Mouse (Mus musculus) stomach, embryonic 15.5 days (tissue): ENCODE results near the gene D930048N14Rik. TPM values are rescaled to one million over a fixed set of nuclear protein-coding genes. Genes with fewer than 3 reads are reported as not detected.
"Not testable (repeated sequence)": the region's sequence is repeated elsewhere in the genome, so short reads cannot be mapped to it uniquely, and the experiment has no call there.

ENCODE experiments used
- ATAC-seq: fragments of 200-750 bp; cut with Nextera tagmentation; 2 replicates; pipeline ENCODE4 v1.8.0; 2017; ENCODE audit warnings: low read depth, moderate number of reproducible peaks, moderate TSS enrichment; ENCODE audit not compliant: insufficient read depth, low FRiP score
- H3K27ac ChIP-seq: fragments of 300-500 bp; sonication (generic); 2 replicates; pipeline ENCODE4 v1.5.1; 2015; ENCODE audit warnings: mild to moderate bottlenecking, inconsistent platforms
- H3K27me3 ChIP-seq: fragments of 300-500 bp; sonication (generic); replicated peaks from 2 replicates; pipeline ENCODE4 v1.6.1; 2015; ENCODE audit warnings: inconsistent platforms
- H3K36me3 ChIP-seq: fragments of 300-500 bp; sonication (generic); 2 replicates; pipeline ENCODE4 v1.6.1; 2015; ENCODE audit warnings: inconsistent platforms
- H3K4me1 ChIP-seq: fragments of 300-500 bp; sonication (generic); 2 replicates; pipeline ENCODE4 v1.6.1; 2015; ENCODE audit warnings: inconsistent platforms
- H3K4me2 ChIP-seq: fragments of 300-500 bp; sonication (generic); 2 replicates; pipeline ENCODE4 v1.6.1; 2015; ENCODE audit warnings: mild to moderate bottlenecking, inconsistent platforms
- H3K4me3 ChIP-seq: fragments of 300-500 bp; sonication (generic); replicated peaks from 2 replicates; pipeline ENCODE4 v1.5.1; 2015; ENCODE audit warnings: inconsistent platforms
- H3K9ac ChIP-seq: fragments of 300-500 bp; sonication (generic); 2 replicates; pipeline ENCODE4 v1.6.1; 2015; ENCODE audit warnings: inconsistent platforms
- H3K9me3 ChIP-seq: fragments of 300-500 bp; sonication (generic); 2 replicates; pipeline ENCODE4 v1.6.1; 2016; ENCODE audit warnings: inconsistent platforms
- WGBS: fragments of 180-500 bp; shearing (Covaris S2); methylation state at CpG from one replicate; pipeline ENCODE4 v1.1.7; 2015; 5-methylcytosine and 5-hydroxymethylcytosine counted together
- polyA plus RNA-seq: library from polyadenylated mRNA; unstranded; fragments of >200 nt; fragmentation: Nextera tagmentation; extraction: Ambion mirVana; gene quantifications from 2 replicates; pipeline ENCODE4 v1.2.1, GENCODE M21; 2015

Gene D930048N14Rik
- polyA plus RNA-seq, result 3.6 and 4.3 TPM in 2 replicates

- WGBS, result 1% methylated on average over 67 of the region's 70 CpGs
- no peaks in the 10 kb centered on the region for H3K9me3 ChIP-seq
- peak; percentile 82 for ATAC-seq
Observed at GRCm38 (mm10) chr11:51650691-51651515, at the start of gene D930048N14Rik, which contains the start of gene N4bp3. Gene D930048N14Rik (plus strand): TSS chr11:51650954. Gene N4bp3 (minus strand): TSS chr11:51650842.

GRCm38 (mm10) chr11:51602253-51602652 lies 48.5 kb upstream of the D930048N14Rik start:
- 88% methylated on average over 3 of the region's 3 CpGs for WGBS
- Histone ChIP-seq H3K9me3 (no peaks in the 10 kb centered on the region), H3K27ac (no peak overlapping the region), H3K27me3 (no peaks in the 10 kb centered on the region), H3K9ac (no peak overlapping the region), H3K36me3 (peaks cover 75% of the 10 kb centered on the region), H3K4me2 (no peak overlapping the region), H3K4me1 (peaks cover 34% of the 10 kb centered on the region), H3K4me3 (no peak overlapping the region)
- ATAC-seq, result no peak

More at GRCm38 (mm10) chr11:51650691-51651515, at the start of gene D930048N14Rik, which contains the start of gene N4bp3:
- Histone ChIP-seq H3K4me1 (peaks cover 24% of the 10 kb centered on the region), H3K9ac (peak within 1 kb of the TSS; percentile 60), H3K36me3 (no peaks in the 10 kb centered on the region), H3K4me3 (peak within 1 kb of the TSS; percentile 78), H3K27me3 (no peaks in the 10 kb centered on the region), H3K27ac (peak within 1 kb of the TSS; percentile 91), H3K4me2 (peak within 1 kb of the TSS; percentile 97)

DNA sequence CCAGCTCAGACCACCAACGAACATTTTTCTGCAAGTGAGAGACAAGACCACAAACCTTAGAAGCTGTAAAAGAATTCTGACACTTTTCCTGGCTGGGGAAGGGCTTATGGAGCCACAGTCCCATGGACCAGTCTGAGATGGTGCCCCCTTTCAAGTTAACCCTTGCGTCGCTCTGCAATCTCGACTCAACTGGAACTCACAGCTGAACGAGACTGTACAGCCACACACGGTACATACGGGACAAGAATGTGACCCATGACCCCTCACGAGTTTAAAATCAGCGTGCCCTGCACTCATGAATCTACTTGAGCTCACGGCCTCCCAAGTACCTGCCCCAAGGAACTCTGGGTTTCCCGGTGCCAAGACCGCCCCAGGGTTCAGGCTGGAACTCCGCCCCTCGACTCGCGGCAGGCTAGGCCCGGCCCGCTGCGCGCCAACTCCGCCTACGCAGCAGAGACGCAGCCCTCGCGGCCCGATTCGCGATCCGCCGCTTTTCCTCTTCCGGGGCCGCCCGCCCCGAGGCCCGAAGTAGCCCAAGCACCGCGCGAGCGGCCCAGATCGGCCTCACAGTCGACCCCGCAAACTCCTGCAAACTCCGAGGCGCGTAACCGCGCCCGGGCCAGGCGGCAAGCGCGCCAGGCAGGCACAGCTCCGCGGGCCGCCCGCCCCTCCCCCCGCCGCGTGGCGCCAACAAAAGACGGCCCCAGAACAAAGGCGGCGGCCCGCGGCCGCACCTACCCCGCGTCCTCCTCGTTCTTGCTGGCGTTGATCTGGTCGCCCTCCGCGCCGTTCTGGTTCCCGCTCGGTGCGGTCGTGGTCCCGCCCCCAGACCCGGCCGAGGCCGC lies 44.9 kb upstream of the D930048N14Rik start:
- no peaks in the 10 kb centered on the region for H3K9me3 ChIP-seq
- peak overlapping the region; percentile 95 for H3K27ac ChIP-seq
- H3K27me3 ChIP-seq, result no peaks in the 10 kb centered on the region
- H3K4me2 ChIP-seq, result peak overlapping the region; percentile 78
- H3K4me3 ChIP-seq, result peak overlapping the region; percentile 96
- peaks cover 39% of the 10 kb centered on the region for H3K36me3 ChIP-seq
- peaks cover 38% of the 10 kb centered on the region for H3K4me1 ChIP-seq
- WGBS, result under 1% methylated on average over 80 of the region's 81 CpGs
- peak overlapping the region; percentile 98 for H3K9ac ChIP-seq
- ATAC-seq, result peak; percentile 81

- peak within 1 kb of the TSS; percentile 78 for H3K4me2 ChIP-seq
- H3K9ac ChIP-seq, result peak within 1 kb of the TSS; percentile 98
- H3K4me3 ChIP-seq, result peak within 1 kb of the TSS; percentile 96
- peak within 1 kb of the TSS; percentile 95 for H3K27ac ChIP-seq
- peaks cover 32% of the 10 kb centered on the region for H3K36me3 ChIP-seq
- WGBS, result under 1% methylated on average over 89 of the region's 91 CpGs
- H3K4me1 ChIP-seq, result peaks cover 37% of the 10 kb centered on the region
- H3K9me3 ChIP-seq, result no peaks in the 10 kb centered on the region
- peak; percentile 91 for ATAC-seq
- no peaks in the 10 kb centered on the region for H3K27me3 ChIP-seq
Observed at GRCm38 (mm10) chr11:51606447-51607095, 44.2 kb upstream of the D930048N14Rik start, which contains the start of gene Hnrnpab. Gene Hnrnpab (minus strand): TSS chr11:51606847.

- Histone ChIP-seq H3K4me1 (peaks cover 30% of the 10 kb centered on the region), H3K4me2 (peak overlapping the region; percentile 70), H3K9ac (peak overlapping the region; percentile 53), H3K36me3 (peaks cover 25% of the 10 kb centered on the region), H3K4me3 (peak overlapping the region; percentile 96), H3K27me3 (no peaks in the 10 kb centered on the region), H3K27ac (peak overlapping the region; percentile 86), H3K9me3 (no peaks in the 10 kb centered on the region)
- WGBS, result 6% methylated on average over 15 of the region's 15 CpGs
- peak; percentile 23; the same call in 1 of the 2 replicates for ATAC-seq
Observed at GRCm38 (mm10) chr11:51607096-51607738, 43.5 kb upstream of the D930048N14Rik start.

DNA sequence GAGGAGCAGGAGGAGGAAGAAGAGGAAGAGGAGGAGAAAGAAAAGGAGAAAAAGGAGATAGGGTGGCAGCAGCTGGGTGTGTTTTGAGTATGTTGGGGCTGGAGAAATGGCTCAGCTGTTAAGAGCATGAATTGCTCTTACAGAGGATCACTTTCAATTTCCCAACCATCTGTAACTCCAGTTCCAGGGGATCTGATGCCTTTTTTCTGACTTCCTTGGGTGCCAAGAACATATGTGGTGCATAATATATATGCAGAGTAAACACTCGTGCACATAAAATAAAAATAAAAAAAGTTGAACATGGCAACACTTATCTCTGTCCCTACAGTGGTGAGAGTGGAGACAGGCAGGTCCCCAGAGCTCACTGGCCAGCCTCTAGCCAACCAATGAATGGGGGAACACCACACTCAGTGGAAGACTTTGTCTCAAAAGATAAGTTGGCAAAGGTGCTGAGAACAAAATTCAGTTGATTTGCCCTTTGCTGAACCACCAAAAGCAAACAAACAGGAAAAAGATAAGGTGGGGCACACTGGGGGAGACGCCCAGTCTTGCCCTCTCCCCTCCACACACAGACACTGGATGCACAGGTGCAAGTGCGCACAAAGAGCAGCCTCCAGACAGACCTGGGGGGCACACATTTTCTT lies 41.4 kb upstream of the D930048N14Rik start:
- Histone ChIP-seq H3K27me3 (no peaks in the 10 kb centered on the region), H3K9ac (no peak overlapping the region), H3K36me3 (peaks cover 8% of the 10 kb centered on the region), H3K4me2 (no peak overlapping the region), H3K27ac (no peak overlapping the region; the same call in 1 of the 2 replicates), H3K4me3 (no peak overlapping the region), H3K4me1 (peaks cover 15% of the 10 kb centered on the region), H3K9me3 (no peaks in the 10 kb centered on the region)
- WGBS, result 54% methylated on average over 3 of the region's 3 CpGs
- no peak for ATAC-seq

DNA sequence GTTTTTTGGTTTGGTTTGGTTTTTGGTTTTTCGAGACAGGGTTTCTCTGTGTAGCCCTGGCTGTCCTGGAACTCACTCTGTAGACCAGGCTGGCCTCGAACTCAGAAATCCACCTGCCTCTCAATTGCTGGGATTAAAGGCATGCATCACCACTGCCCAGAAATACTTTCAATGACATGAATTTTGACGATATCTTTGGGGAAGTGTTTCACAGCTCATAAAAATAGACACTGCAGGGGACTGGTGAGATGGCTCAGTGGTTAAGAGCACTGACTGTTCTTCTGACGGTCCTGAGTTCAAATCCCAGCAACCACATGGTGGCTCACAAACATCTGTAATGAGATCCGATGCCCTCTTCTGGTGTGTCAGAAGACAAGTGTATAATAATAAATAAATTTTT lies 40.8 kb upstream of the D930048N14Rik start:
- whole genome bisulfite sequencing, result 76% methylated on average over 5 of the region's 5 CpGs
- peaks cover 15% of the 10 kb centered on the region for H3K4me1 ChIP-seq
- not testable (repeated sequence) for H3K4me2 ChIP-seq, H3K4me3 ChIP-seq, H3K27me3 ChIP-seq, H3K9me3 ChIP-seq, ATAC-seq, H3K36me3 ChIP-seq, H3K9ac ChIP-seq, H3K27ac ChIP-seq

GRCm38 (mm10) chr11:51614256-51614655 lies 36.5 kb upstream of the D930048N14Rik start:
- no peak overlapping the region for H3K4me2 ChIP-seq
- WGBS, result 69% methylated on average over 8 of the region's 8 CpGs
- H3K27ac ChIP-seq, result peak overlapping the region; percentile 98
- H3K27me3 ChIP-seq, result no peaks in the 10 kb centered on the region
- H3K36me3 ChIP-seq, result no peaks in the 10 kb centered on the region
- no peaks in the 10 kb centered on the region for H3K9me3 ChIP-seq
- no peak overlapping the region for H3K9ac ChIP-seq
- H3K4me3 ChIP-seq, result no peak overlapping the region
- H3K4me1 ChIP-seq, result peaks cover 19% of the 10 kb centered on the region
- ATAC-seq, result no peak

DNA sequence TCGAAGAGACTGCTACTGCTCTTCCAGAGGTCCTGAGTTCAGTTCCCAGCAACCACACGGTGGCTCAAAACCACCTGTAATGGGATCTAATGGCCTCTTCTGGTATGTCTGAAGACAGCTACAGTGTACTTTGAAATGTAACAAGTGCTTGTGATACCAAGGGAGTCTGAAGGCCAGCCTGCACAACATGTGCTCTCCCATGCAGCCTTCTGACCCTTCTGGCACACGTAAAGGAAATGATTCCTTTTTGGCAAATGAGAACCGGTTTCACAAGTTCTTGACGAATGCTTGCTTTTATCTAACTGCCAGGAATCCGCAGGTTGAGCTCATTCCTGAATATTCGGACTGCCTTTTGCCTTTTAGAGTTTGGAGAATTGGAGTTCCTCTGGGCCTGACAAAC lies 35.6 kb upstream of the D930048N14Rik start:
- no peaks in the 10 kb centered on the region for H3K36me3 ChIP-seq
- H3K4me3 ChIP-seq, result peak overlapping the region; percentile 42
- H3K4me2 ChIP-seq, result peak overlapping the region; percentile 75
- no peaks in the 10 kb centered on the region for H3K27me3 ChIP-seq
- H3K27ac ChIP-seq, result peak overlapping the region; percentile 98
- peaks cover 19% of the 10 kb centered on the region for H3K4me1 ChIP-seq
- 26% methylated on average over 7 of the region's 7 CpGs for WGBS
- ATAC-seq, result 0 out of 2 replicates have a peak, but pooled peaks have one; percentile 7
- H3K9ac ChIP-seq, result peak overlapping the region; percentile 58; the same call in 1 of the 2 replicates
- H3K9me3 ChIP-seq, result no peaks in the 10 kb centered on the region

DNA sequence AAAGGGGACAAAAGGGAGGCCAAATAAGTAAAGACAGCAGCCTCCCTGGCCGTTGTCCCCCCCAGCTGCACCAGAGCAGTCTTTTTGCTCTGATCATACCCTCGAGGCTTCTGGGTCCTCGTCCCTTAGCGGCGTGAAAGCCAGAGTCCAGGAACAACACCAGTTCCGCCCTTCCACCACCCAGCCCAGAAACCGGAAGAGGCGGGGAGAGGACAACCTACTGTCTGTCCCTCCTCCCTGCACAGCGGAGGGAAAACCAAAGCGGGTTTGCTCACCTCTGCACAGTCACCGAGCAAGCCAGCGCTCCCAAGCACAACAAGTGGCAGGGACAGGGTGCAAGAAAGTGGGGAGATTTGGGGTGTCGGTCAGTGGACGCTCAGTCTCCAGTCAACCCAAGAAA lies 35.2 kb upstream of the D930048N14Rik start:
- WGBS, result 2% methylated on average over 14 of the region's 14 CpGs

More for the DNA sequence above, 35.2 kb upstream of the D930048N14Rik start:
- no peaks in the 10 kb centered on the region for H3K9me3 ChIP-seq
- peak overlapping the region; percentile 42 for H3K4me3 ChIP-seq
- peak overlapping the region; percentile 58 for H3K9ac ChIP-seq
- peak; percentile 81; the same call in 1 of the 2 replicates for ATAC-seq
- no peaks in the 10 kb centered on the region for H3K27me3 ChIP-seq
- H3K4me1 ChIP-seq, result peaks cover 23% of the 10 kb centered on the region
- peak overlapping the region; percentile 75 for H3K4me2 ChIP-seq
- H3K36me3 ChIP-seq, result no peaks in the 10 kb centered on the region
- H3K27ac ChIP-seq, result peak overlapping the region; percentile 98
